Mouse (Mus musculus): ENCODE data around the gene Clcn6.

Gene Clcn6

DNA sequence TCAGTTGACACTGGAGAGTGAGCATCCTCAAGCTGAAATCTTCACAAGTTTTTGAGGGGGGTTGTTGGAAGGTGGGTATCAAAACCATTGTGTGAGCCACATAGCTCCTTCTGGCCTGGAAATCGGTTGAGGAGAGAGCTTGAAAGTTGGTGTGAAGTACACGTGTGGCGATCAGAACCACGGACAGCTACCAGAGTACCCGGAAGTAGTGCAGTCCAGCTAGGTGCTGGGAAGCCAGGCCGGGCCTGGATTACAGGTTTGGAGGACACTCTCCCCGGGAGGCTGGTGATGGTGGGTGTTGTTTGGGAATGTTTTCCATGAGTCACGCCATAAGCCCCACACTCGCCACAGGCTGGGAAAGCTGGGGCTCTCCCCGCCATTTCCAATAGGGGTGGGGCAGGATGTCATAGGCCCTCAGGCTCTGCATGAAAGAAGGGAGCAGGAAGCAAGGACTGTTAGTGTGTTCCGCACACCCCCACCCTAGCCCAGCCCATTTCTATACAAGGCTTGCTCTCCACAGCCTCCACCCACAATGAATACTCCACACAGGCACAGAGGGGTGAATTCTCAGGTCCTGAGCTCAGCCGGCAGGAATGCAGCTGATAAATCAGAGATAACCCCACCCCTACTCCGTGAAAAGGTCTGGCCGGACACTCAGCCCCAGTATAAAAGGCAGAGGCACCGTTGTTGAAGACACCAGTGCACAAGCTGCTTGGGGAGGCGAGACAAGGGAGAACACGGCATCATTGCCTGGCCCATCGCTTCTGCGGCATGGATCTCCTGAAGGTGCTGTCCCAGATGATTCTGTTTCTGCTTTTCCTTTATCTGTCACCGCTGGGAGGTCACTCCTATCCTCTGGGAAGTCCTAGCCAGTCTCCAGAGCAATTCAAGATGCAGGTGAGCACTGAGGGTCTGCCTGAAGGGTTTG lies 53.2 kb downstream of the Clcn6 start, which contains the start of gene Nppb:
TSS of gene Nppb (plus strand) at position 584 of the 928 bp plus-strand sequence.
- peak; percentile 20 for DNase-seq (ENCODE audit: low spot score)

DNA sequence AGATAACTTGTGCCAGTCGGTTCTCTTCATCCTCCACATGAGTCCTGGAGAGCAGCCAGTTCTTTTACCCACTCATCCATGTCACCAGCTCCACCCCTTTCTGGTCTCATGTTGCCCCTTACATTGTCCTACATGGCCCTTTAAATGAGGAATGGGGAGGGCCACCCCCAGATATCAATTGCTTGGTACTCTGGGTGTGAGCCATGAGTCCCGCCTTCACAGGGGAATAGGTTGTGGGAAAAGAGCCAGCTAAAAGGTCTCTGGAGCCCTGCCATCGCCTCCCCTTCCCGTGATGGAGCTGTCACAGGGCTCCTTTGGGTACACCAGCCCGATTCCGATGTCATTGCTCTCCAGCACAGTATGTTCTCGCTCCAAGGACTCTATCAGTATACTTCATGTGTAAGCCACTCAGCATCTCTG lies 59.2 kb downstream of the Clcn6 start:
- DNase-seq (ENCODE audit: low spot score) = no peak

DNA sequence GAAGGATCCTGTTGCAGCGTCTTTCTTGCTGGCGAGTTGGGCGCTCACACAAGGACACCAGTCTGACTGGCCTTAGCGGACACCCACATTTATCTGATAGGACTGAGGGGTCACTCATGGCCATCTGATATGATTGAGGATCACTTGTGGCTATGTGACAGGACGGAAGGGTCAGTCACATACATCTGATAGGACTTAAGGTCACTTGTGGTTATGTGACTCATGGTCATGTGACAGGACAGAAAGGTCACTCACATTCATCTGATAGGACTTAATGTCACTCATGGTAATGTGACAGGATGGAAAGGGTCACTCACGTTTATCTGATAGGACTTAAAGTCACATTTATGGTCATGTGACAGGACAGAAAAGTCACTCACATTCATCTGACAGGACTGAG lies 60.2 kb downstream of the Clcn6 start:
- no peak for DNase-seq (ENCODE audit: low spot score)

DNA sequence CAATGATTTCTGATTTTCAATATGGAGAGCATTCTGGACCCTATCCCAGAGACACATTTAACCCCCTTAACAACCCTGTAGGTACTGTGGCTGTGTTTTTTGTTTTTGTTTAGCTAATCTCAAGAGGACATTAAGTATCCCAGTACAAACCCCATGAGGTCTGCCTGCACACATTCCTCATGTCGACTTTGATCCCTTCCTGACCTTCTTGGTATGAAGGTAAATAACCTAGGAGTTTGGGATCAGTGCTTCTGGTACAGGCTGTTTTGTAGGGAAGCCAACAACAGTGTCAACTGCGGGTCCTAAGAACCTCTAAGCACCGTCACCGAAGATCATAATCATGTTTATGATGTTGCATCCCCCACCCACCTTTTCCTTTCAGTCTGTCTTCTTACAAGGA lies 60.9 kb downstream of the Clcn6 start:
- no peak for DNase-seq (ENCODE audit: low spot score)

DNA sequence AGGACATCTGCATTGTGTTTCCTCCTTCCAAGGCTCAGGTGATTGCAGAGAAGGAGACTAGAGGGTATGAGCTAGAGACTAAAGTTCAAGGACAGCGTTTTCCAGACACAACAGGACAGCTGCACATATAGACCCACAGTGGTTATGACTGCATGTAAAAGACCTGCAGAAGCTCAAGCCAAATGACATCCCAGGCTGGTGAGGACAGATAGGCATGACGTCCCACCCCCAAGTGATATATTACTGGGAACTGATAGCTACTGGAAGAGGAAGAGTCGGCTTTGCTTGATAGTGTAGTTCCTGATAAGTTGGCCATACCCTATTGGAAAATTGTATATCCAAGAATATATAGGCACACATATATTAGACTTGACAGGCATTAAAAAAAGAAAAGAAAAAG lies 62.4 kb downstream of the Clcn6 start:
- DNase-seq (ENCODE audit: low spot score) = no peak

DNA sequence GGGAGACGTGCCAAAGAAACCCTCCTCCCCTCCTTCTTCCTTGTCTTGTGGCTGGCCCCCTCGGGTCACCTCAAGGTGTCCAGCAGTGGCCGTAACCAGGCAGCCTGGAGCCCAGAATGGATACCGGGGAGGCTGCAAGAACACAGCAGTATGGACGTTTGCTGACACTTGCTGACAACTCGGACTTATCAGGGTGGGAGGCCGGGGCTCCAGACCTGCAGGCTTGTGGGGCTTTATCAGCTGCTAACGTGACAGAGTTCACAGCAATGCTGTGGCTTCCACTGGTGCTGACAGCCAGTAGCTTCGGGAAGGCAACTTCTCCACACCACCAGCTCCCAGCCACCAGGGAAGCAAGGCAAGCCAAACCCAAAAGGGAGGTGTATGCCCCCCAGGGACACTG lies 69.3 kb downstream of the Clcn6 start:
- DNase-seq (ENCODE audit: low spot score) = no peak

DNA sequence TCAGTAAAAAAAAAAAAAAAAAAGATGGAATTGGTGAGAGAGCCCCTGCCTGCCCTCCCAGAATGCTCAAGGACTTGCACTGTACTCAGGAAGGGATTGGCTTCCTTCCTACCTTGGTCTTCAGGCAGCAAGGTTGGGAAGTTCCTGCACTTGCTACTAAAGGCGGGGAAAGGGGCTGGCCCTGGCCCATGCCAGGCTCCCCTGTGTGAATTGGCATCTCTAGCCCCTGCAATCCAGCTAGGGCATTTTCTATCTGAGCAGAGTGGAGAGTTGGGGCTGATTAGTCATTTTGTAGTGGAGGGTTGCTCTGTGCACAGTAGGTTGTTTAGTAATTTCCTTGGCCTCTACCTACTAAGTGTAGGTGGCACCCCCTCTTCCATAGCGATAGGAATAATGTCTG lies 69.8 kb downstream of the Clcn6 start:
- DNase-seq (ENCODE audit: low spot score) = no peak

DNA sequence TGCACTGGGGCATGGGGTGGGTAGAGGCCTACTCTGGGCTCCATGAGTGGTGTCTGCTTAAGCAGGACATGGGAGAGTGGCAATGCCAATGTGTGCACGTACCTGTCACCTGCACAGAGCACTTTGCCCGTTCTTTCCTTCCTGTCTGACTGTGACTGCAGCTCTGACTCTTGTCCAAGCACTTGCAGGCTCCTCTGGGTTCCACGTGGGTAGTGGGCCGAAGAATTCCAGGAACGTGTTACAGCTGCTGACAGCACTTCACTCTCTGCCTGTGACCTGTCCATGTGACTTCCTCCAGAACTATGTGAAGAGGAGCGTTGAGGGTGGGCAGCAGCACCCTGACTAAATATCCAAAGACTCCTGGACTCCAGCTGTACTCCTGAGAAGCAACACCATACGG lies 72.9 kb downstream of the Clcn6 start:
- DNase-seq (ENCODE audit: low spot score) = no peak

DNA sequence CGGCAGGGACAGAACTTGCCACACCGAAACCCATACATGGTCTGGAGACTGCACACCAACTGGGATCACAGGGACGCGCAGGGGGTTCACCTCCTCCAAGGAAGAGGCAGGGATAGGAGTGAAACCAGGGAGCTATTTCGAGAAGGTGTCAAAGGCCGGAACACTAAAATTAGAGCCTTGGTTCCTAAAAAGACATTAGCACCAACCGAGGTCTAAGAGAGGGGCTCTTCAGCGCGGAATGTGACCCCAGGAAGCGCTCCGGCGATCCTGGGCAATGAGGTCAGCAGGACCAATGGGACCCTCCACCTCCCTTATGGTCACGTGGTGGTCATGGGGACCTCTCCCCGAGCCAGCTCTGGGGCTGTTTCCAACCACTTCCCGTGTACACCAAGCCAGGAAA lies 75.0 kb downstream of the Clcn6 start:
- no peak for DNase-seq (ENCODE audit: low spot score)

DNA sequence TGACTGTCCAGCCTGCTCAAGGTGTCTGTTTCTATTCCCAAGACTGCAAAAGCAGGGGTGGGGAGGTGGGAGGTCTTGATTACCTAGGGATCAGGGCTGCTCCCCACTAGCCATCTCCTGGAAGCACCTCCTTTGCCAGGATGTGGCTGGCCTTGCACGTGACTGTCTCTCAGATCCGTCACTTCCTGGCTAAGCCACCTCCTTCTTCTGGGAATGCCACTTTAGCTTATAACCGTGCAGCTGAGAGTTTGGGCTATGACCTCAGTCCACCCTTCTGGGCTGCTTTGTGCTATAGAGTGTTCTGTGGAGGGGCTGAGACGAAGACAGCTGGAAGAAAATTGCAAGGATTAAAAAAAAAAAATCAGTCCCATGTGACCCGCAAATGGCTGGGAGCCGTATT lies 75.8 kb downstream of the Clcn6 start:
- DNase-seq (ENCODE audit: low spot score) = no peak

DNA sequence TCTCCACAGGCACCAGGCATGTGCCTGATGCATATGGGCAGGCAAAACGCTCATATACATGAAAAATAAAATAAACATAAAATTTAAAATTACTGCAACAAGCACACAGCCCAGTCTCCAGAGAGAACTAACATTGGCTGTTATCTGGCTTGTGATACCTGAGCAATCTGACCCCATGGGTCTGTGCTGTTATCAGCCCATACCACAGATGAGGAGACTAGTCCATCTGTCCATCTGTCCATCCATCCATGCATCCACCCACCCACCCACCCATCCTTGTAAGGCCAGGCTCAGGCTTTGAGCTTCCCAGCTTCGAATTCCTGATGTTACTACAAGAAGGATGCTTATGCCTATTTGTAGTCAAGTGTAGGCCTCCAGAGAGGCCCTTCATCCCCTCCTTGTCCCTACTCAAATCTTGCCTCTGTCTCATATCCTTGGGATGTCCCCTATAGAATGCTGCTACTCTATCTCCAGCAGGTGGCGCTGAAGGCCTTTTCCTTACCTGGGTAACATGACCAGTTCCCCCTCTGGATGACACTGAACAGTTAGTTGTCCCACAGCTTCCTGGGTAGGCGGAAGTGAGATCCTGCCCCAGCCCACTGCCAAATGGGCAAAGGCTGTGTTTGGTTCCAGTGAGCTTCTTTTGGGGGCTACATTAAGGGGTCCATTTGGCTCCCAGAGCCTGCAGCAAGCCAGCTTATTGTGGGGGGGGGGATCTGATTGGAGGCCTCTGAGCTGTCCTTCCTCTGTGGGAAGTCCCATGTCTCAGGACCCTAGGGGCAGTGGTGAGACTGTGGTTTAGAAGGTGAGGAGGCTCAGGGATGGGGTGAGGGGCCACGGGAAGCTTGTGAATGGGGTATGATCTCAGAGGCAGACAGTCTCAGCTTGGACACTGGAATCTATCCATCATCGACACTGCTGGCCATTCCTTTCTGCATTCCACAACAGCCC lies 78.5 kb downstream of the Clcn6 start:
- DNase-seq (ENCODE audit: low spot score) = peak; percentile 70

DNA sequence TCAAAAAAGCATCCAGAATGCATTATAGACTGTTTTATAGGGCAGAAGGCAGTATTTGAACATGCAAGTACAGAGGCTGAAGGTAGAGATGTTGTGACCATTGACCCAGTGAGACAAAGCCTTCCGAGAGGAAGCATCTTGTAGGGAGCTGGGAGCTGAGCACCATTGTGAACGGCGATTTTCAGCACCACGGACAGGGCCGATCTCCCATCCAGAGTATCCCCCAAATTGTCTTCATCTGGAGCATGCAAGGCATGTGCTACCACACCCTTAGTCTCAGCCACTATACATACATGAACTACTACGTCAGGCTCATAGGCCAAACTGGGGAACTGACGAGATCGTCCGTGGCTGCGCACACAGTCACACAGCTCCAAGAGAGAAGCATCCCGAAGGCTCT lies 81.5 kb downstream of the Clcn6 start:
- DNase-seq (ENCODE audit: low spot score) = no peak

Measured in c-Kit-positive CD71-positive TER-119-positive erythroid progenitor cells, embryonic 14.5 days (primary cell).